Mouse (Mus musculus) mouse trophoblast stem cell (cell line): ENCODE results near the gene Col16a1.

ENCODE experiments used
- in situ Hi-C, 2 experiments: fragments of 300-500 bp; cut with MseI, MboI; formaldehyde crosslinking; loops; 2 replicates in 1 of 2; 3 replicates in 1 of 2; pipeline ENCODE4 v1.15.1; 2025

Col16a1 gene

DNA sequence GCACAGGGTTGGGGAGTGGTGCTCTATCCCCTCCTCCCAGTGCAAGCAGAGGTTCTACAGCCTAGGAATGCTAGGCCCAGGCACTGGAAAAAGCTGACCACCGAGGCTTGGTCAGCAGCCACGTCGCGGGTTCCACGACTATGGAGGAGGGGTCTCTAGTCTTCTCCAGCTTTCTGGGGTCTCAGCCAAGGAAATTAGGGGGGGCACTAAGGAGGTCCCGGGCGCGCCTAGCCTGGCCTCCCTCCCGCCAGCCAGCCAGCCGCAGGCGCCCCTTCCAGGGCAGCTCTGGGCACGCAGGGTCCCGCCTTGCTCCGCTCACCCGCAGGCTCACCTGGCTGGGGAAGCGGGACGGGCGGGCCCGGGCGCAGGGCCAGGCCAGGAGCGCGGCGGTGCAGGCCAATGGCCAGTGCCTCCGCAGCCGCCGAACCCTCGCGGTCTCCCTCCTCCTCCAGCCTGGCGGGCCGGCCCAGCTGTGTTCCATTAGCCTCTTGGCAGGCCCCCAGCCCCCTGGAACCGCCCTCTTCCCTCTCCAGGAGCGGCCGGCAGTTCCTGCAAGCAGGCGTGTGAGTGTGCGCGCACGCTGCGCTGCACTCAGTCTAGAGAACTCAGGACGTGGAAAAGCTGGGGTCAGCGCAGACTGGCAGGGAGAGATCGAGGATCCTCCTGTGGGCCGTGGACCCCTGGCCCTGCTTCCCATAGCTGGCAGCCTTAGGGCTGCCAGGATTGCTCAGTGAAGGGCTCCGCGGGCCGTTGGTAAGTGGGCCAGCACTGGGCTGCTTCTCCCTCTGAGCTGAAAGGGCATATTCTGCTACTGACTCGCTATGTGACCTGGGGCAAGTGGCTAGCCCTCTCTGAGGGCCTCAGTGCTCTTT, at the start of gene Col16a1:
Gene Col16a1, plus strand, starts transcription at position 510 of the 872 bp plus-strand sequence.
- in situ Hi-C loops, result no loop called here

DNA sequence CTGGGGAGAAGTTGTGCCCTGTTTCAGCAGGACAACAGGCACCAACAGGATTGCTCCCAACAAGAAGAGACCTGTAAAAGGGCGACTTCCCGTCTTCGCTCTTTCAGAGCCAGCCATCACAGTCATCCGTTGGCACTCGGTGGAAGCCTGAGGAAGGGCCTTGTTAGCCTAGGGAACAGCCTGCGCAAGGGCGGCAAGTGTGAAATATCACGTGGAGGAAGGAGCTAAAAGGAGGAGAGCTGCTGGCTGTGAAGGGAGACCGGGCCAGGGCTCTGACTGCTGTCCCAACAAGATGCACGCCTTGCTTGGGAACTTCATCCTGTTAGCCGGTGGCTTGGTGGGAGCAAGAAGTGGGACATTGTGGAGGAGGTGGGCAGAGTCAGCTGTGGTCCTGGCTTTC, 49.5 kb upstream of the Col16a1 start:
- in situ Hi-C loops, result no loop called here

DNA sequence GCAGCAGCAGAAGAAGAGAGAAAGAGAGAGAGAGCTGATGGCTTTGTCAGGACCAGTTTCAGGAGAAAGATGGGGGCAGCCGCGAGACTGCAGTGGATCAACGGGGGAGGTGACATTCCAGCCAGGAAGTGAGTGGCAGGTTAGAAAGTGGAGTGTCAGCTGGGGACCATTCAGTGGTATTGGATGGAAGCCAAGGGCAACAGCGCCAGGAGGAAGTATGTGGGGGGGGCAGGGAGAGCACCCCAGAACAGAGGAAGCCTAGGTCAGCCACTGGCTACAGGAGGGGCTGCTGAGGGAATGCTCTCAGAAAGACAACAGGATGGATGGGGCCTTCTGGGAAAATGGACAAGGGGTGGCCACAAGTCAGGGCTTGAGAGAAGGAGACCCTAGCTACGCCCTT, 45.9 kb upstream of the Col16a1 start:
- in situ Hi-C loops, result no loop called here

DNA sequence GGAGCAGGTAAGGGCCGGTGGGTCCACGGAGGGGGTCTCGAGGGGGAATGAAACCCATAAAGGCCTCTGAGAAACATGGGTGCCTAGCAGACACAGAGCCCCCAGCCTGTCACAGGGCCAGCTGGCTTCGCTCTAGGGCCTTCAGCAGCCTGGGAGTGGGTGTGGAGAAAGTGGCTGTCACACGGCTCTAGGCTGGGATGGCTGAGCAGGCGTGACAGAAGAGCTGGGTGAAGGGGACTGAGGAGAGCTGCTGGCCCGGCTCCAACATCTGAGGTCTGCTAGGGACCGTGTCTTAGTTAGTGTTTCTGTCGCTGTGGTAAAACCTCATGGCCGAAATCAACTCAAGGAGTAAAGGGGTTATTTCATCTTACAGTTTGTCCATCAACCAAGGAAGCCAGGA, 45.5 kb upstream of the Col16a1 start:
- in situ Hi-C loops, result no loop called here

DNA sequence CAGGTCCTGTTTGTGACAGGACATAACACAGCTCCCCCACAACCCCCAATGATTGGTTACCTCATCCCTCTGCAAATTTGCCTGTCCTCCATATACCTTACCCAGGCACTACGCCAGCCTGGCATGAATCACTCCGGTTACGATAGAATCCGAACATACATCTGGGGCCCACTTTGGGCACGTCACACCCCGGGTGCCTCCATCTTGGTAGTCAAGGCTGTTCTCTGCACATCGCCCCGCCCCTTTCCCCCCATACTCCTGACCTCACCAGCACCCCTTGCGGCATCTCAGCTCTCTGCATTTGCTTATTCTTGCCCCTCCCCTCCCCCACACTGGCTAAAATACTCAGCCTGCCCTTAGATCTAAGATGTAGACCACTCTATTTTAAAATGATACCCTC, 42.0 kb upstream of the Col16a1 start:
- in situ Hi-C loops, result no loop called here

DNA sequence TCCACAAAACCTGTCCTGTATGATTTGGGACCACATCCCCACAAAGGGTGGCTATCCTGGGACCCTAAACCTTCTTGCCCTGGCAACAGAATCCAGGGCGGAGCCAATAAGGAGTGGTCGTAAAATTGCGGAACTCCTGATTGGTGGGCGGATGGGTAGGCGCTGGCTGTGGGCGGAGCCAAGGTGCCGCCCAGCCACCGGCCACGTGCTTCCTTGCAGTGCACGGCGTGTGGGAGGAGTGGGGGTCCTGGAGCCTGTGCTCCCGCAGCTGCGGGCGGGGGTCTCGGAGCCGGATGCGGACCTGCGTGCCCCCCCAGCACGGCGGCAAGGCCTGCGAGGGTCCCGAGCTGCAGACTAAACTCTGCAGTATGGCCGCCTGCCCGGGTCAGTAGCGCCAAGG, 41.1 kb upstream of the Col16a1 start:
- in situ Hi-C loops, result no loop called here

DNA sequence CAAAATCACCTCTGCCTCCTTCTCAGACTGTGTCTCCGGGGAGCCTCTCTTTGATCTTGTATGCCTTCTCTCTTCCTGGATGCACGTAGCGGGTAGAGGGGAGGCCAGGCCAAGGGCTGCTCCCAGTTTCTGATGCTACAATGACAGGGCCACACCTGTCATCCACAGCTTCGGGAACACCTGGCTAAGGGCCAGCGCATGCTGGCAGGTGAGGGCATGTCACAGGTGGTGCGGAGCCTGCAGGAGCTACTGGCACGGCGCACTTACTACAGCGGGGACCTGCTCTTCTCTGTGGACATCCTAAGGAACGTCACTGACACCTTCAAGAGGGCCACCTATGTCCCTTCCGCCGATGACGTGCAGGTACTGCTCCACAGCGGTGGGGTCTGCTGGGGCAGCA, 38.6 kb upstream of the Col16a1 start:
- in situ Hi-C loops, result no loop called here

DNA sequence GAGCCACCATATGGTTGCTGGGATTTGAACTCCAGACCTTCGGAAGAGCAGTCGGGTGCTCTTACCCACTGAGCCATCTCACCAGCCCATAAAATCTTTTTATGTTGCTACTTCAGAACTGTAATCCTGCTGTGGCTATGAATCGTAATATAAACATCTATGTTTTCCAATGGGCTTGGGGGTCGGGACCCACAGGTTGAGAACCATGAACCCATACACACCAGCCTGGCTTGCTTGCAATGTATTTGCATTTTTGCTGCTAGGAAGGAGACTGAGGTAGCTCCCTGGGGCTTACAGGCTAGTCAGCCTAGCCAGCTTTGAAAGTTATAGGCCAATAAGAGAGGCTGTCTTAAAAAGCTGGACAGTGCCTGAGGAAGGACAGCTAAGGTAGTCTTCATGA, 36.9 kb upstream of the Col16a1 start:
- in situ Hi-C loops, result no loop called here

DNA sequence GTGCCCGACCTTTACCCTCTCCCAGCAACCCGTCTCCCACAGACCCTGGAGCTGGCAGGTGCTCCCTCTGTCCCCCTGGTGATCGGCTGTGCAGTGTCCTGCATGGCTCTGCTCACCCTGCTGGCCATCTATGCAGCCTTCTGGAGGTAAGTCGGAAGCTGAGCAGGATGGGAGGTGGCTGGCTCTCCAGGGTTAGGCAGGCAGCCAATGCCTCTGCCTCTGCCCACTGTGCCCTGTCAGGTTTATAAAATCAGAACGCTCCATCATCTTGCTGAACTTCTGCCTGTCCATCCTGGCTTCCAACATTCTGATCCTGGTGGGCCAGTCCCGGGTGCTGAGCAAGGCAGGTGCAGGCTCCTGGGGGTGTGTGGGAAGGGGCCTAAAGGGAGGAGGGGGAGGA, 35.4 kb upstream of the Col16a1 start:
- in situ Hi-C loops, result no loop called here

DNA sequence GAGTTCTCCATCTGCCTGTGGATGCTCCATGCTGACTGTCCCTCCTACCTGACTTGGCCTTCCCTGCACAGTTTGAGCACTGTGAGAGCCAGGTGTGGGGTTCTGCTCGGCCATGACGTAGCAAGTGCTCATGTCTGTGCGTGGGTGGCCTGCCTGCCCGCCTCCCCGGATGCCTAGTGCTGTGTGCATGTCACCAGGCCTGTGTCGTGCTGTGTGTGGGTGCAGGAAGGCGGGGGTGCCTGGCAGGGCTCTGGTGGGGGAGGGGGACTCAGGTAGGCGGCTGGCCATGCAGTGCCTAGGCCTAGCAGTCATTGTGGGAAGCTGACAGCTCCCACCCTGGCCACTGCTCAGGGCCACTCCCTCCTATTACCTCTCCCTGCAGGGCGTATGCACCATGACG, 34.5 kb upstream of the Col16a1 start:
- in situ Hi-C loops, result no loop called here

DNA sequence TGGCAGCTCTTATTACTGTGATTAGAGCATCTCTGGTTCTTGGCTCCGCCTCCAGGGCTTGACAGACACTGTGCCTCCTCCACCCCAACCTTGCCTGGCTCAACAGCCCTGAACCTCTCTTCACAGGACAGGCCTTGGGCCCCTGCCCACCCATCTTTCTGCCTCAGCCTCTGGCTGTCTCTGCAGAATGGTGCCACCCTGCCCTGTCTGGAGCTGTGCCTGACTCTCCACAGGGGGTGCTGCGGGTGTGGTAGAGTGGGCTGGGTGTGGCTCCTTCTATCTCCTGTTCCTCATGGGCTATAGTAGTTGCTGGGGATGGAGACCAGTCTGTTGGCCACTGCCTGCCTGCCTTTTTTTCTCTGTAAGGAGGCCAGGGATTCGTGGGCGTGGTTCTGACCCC, 31.6 kb upstream of the Col16a1 start:
- in situ Hi-C loops, result no loop called here

DNA sequence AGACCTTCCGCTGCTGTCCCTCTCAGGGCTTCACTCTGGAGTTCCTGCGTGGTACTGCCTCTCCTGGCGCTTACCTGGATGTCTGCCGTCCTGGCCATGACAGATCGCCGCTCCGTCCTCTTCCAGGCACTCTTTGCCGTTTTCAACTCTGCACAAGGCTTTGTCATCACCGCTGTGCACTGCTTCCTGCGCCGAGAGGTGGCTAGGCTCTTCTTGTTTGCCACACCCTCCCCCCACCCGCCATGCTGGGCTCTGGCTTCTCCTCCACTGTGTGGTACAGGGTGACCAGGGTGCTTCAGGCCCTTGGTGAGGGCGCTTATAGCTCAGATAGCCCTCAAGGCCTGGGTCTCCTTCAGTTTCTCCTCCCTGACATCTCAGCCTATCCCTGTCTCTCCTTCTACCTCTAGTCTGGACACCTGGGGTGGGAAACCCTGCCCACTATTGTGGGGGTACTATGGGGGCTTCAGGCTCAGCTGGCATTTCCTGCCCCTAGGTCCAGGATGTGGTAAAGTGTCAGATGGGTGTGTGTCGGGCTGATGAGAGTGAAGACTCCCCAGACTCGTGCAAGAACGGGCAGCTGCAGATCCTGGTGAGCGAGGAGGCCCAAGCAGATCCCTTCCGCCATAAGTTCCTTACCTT, 30.5 kb upstream of the Col16a1 start:
- in situ Hi-C loops, result no loop called here

DNA sequence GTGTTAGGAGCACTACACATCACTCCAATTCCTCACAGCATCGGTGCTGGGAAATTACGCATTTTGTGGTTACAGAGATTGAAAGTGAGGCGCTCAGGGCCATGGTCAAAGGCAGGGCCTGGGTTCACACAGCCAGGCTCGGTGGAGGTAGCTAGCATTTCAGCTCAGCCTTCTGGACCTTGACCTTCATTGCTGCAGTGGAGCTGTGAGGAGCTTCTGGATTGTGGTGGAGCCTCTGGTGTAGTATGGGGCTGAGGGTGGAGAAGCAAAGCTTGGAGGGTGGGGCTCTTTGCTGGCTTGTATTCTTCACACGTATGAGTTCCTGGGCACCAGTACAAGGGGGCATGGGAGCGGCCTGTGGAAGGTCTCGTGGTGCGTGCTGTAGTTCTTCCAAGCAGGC, 24.7 kb upstream of the Col16a1 start:
- in situ Hi-C loops, result no loop called here

DNA sequence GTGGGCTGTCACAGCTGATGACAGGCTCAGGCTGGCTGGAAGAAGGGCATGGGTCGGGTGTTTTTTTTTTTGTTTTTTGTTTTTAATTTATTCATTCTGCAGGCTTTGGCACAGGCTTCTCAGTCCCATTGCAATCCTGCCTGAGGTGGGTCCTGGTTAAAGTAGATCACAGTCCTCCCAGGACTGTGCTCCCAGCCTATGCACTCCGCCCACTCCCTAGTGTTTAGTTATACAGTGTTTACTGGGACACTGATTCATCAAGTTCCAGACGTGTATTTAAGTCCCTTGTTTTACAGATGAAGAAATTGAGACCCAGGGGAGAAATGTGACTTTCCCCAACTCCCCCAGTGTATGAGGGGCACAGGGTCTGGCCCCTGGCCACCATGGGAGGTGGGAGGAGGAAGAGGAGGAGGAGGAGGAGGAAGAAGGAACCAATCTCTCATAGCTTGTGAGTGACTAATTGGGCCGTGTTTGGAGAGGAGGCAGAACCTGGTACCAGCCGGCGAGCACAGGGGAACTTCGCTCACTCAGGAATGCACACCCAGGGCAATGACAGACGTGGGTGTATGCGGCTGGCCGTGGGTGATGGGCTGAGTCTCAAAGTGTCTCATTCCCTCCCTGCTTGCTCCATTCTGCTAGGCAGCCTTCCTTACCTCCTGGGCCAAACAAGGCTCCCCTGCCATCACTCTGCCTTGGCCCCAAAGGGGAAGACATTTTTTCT, 24.0 kb upstream of the Col16a1 start:
- in situ Hi-C loops, result no loop called here

DNA sequence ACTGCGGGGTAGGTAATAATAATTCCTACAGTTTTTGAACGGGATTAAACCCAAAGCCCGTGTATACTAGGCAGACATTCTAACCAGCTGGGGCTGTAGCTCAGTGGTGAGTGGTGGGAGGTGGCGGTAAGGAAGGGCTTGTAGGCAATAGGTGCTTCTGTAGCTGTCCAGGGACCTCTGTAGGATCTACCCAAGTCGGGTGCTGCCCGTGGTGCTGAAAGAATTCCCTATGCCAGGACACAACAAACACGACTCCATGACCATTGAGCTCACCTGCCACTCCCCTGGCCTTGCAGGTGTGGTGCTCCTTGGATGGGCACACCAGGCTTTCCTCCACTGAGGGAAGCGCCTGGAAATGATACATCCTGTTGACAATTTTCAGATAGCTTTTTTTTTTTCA, 22.1 kb upstream of the Col16a1 start:
- in situ Hi-C loops, result no loop called here

DNA sequence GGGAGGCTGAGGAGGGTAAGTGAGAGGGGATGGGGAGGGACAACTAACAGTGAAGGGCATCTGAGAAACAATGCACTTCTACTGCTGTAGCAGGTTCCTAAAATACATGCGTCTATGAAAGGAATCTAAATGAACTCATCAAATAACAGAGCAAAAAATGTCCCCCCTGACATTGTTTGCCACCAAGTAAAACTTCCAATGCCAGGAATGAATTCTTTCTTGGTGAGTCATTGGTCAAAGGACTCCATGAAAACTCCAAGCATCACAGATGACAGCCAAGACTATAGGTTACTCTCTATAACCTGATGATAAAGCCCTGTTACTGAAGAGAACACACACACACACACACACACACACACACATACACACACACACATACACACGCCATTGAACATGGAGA, 16.5 kb upstream of the Col16a1 start:
- in situ Hi-C loops, result no loop called here

DNA sequence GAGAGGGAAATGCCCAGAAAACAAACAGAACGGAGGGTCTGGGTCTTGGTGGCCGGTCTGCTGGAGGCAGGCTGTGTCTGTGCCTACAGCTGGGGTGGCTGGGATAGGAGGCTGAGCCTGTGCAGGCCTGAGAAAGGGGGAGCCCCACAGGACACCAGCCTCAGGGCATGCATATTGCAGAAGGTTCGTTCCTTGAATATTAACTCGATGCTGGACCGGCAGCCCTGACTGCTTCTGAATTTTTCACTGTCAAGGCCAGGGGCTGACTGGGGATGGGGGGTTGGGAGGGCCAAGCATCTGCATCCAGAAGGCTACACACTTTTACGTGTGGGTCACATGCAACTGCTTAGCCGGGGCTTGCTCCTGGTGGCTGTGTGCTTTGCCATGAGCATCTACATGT, 14.1 kb upstream of the Col16a1 start:
- in situ Hi-C loops, result no loop called here

DNA sequence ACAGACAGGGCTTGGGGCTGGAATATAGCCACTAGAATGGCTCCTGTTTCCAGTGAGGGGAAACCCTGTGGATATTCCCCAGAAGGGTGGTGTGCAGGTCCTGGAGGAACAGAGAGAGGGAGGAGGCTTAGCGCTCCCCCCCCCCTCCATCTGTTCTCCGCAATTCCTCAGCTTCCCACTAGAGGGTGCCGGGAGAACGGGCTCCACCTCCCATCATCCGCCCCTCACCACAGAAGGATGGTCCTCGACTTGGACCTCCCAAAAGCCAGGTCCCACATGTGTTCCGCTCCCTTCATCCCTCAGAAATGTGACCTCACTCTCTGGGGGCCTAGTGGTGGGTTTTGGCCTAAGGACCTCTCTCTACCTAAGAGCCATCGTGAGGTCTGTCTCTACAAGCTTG, 11.5 kb upstream of the Col16a1 start:
- in situ Hi-C loops, result no loop called here

DNA sequence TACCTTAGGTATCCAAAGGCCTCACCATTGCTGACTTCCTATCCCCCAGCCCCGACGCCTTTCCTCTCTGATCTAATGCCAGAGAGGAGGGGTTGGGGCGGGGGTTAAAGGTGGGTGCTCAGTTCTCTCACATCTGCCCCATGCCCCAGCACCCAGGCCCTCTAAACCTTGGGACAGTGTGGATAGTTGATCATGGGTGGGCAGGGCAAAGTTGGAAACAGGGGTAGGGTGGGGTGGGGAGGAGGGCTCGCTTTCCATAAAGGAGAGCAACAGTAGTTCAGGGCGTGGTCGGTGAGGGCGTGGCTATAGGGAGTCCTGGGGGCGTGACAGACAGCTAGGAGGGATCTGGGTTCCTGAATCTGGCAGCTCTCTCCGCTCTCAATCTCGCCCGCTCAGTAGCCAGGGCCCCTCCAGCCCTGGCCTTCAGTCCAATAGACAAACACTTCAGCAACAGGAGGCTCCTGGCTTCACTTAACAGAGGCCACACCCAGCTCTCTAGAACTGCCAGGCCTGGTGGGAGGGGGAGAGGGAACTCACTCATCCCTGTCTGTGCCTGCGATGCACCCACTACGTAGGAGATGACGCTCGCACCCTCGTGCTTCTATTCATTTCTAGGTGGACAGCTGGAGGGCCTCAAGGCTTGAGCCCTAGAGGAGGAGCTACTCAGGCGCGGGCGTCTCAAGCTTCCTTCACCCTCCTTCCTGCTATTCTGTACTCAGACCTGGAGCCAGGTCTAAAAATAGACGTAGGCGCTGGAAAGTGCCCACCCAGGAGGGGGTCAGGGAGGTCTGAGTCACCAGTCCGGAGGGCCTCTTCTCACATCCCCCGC, 10.9 kb upstream of the Col16a1 start:
- in situ Hi-C loops, result no loop called here

DNA sequence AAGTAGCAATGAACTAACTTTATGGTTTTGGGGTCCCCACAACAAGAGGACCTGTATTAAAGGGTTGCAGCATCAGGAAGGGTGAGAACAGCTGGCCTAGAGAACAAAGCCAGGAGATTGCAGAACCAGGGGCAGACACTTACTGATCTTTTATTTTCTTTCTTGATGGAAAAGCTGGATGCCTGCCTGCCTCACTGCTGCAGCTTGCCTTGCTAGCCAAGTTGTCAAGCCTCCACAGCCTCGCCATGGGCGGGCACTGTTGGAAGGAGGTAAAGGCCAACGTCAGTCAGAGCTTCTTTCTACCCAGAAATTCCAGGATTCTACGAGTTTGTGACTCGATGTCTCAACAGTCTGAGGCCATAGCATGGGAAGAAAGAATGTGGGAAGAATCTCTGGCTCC, 8.3 kb upstream of the Col16a1 start:
- in situ Hi-C loops, result no loop called here

DNA sequence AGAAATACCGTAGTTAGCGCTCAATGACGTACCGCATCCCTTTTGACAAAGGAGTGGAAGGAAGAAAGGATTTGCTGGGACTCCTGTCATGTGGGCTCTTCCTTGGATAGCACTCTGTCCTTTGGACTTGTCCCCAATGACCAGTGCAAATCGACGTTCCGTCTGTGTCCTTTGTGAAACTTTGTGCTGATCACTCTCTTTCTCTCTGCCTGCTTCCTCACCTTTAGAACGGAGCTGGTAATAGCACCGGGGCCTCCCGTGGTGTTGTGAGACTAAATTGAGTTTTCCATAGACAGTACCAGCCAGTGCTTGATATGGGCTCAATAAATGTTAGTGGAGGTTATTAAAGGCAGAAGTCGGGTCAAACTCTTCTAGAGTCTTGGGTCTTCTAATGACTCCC, 6.6 kb upstream of the Col16a1 start:
- in situ Hi-C loops, result no loop called here

DNA sequence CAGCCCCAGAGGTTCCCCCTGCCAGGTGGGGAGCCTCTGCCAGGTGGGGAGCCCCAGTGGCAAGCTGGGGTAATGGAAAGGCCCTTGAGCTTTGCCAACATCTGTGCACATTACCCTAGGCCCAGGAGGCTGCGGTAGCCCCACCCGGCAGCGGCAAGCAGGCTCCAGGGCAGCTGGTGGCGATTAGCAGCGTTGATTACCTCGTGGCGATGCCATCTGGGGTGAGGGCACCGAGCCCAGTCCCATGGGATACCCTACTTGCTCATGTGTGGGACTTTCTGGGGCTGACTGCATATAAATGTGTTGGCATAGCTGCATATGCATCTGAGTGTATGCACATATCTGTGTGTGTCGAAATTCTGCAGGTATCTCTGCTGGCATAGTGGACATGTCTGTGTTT, 3.4 kb upstream of the Col16a1 start:
- in situ Hi-C loops, result no loop called here
